Mouse (Mus musculus) stomach, postnatal 0 days (tissue): ENCODE data around the gene Oaz1. TPM values are rescaled to one million over a fixed set of nuclear protein-coding genes. Genes with fewer than 3 reads are reported as not detected.
A peak's percentile ranks its signal among the peaks of the same experiment; 100 is the strongest.
"Not testable (repeated sequence)": the region's sequence is repeated elsewhere in the genome, so short reads cannot be mapped to it uniquely, and the experiment has no call there.

ENCODE experiments used
- ATAC-seq: fragments of 200-750 bp; cut with Nextera tagmentation; 2 replicates; pipeline ENCODE4 v1.8.0; 2017; ENCODE audit not compliant: low FRiP score, low TSS enrichment
- DNase-seq: peaks from one replicate; pipeline ENCODE4 v3.0.0-alpha.2; 2016; ENCODE audit warnings: low spot score
- H3K27ac ChIP-seq: fragments of 300-500 bp; sonication (generic); replicated peaks from 2 replicates; pipeline ENCODE4 v1.5.1; 2014; ENCODE audit warnings: mild to moderate bottlenecking, control low read depth
- H3K27me3 ChIP-seq: fragments of 300-500 bp; sonication (generic); 2 replicates; pipeline ENCODE4 v1.6.1; 2014; ENCODE audit warnings: low read length; ENCODE audit not compliant: control insufficient read depth, insufficient read depth
- H3K36me3 ChIP-seq: fragments of 300-500 bp; sonication (generic); 2 replicates; pipeline ENCODE4 v1.6.1; 2014; ENCODE audit warnings: low read length, mixed read lengths; ENCODE audit not compliant: control insufficient read depth, insufficient read depth
- H3K4me1 ChIP-seq: fragments of 300-500 bp; sonication (generic); replicated peaks from 2 replicates; pipeline ENCODE4 v1.6.1; 2014; ENCODE audit warnings: antibody characterized with exemption; ENCODE audit not compliant: control insufficient read depth, insufficient read depth
- H3K4me2 ChIP-seq: fragments of 300-500 bp; sonication (generic); replicated peaks from 2 replicates; pipeline ENCODE4 v1.6.1; 2014; ENCODE audit warnings: low read depth, mild to moderate bottlenecking, control low read depth, moderate library complexity
- H3K4me3 ChIP-seq: fragments of 300-500 bp; sonication (generic); 2 replicates; pipeline ENCODE4 v1.5.1; 2014; ENCODE audit warnings: low read depth, low read length, control low read depth
- H3K9ac ChIP-seq: fragments of 300-500 bp; sonication (generic); 2 replicates; pipeline ENCODE4 v1.6.1; 2014; ENCODE audit warnings: mild to moderate bottlenecking, low read length, control low read depth, mixed read lengths
- H3K9me3 ChIP-seq: fragments of 300-500 bp; sonication (generic); 2 replicates; pipeline ENCODE4 v1.6.1; 2016; ENCODE audit warnings: low read length; ENCODE audit not compliant: control insufficient read depth
- CTCF ChIP-seq: IDR thresholded peaks from 2 replicates; pipeline ENCODE4 v1.5.1; 2016; ENCODE audit warnings: antibody characterized with exemption, low read depth, mild to moderate bottlenecking, moderate library complexity
- EP300 ChIP-seq: optimal IDR thresholded peaks from 2 replicates; pipeline ENCODE3; 2016; ENCODE audit warnings: antibody characterized with exemption
- WGBS: fragments of 180-500 bp; shearing (Covaris S2); extraction: QIAGEN DNeasy Blood & Tissue Kit; methylation state at CpG from one replicate; pipeline ENCODE4 v1.1.7; 2014; 5-methylcytosine and 5-hydroxymethylcytosine counted together
- polyA plus RNA-seq: library from polyadenylated mRNA; unstranded; fragments of >200 nt; fragmentation: Nextera tagmentation; extraction: Ambion mirVana; gene quantifications from 2 replicates; pipeline ENCODE4 v1.2.1, GENCODE M21; 2015

Oaz1 gene
- polyA plus RNA-seq, 1 experiment from 2014 or later: 1,070 TPM

GRCm38 (mm10) chr10:80817955-80818354 lies 8.5 kb upstream of the Oaz1 start:
- not testable (repeated sequence) for H3K27ac ChIP-seq, ATAC-seq, H3K4me3 ChIP-seq, H3K4me1 ChIP-seq, H3K9me3 ChIP-seq, H3K36me3 ChIP-seq, H3K4me2 ChIP-seq, DNase-seq, H3K9ac ChIP-seq, H3K27me3 ChIP-seq
- 80% methylated on average over 7 of the region's 7 CpGs for WGBS
- TF ChIP-seq CTCF: peak; percentile 60

GRCm38 (mm10) chr10:80818599-80819281 lies 7.7 kb upstream of the Oaz1 start:
- Histone ChIP-seq H3K9me3 (no peaks in the 10 kb centered on the region), H3K36me3 (no peaks in the 10 kb centered on the region), H3K27ac (no peak overlapping the region), H3K27me3 (no peaks in the 10 kb centered on the region), H3K4me3 (no peak overlapping the region), H3K4me2 (no peak overlapping the region), H3K4me1 (no peaks in the 10 kb centered on the region), H3K9ac (no peak overlapping the region)
- no peak for TF ChIP-seq EP300
- TF ChIP-seq CTCF: no peak
- no peak for DNase-seq
- WGBS: 45% methylated on average over 6 of the region's 6 CpGs
- ATAC-seq: no peak

GRCm38 (mm10) chr10:80819406-80819805 lies 7.0 kb upstream of the Oaz1 start:
- no peak overlapping the region for H3K27ac ChIP-seq

GRCm38 (mm10) chr10:80821991-80822390 lies 4.5 kb upstream of the Oaz1 start:
- Histone ChIP-seq H3K27me3 (no peaks in the 10 kb centered on the region), H3K9me3 (no peaks in the 10 kb centered on the region), H3K36me3 (no peaks in the 10 kb centered on the region), H3K4me2 (no peak overlapping the region), H3K4me3 (no peak overlapping the region), H3K27ac (no peak overlapping the region), H3K9ac (no peak overlapping the region), H3K4me1 (no peaks in the 10 kb centered on the region)
- TF ChIP-seq CTCF (peak; percentile 71), EP300 (no peak)
- WGBS: 39% methylated on average over 2 of the region's 2 CpGs
- ATAC-seq (no peak), DNase-seq (no peak)

More at GRCm38 (mm10) chr10:80819406-80819805, 7.0 kb upstream of the Oaz1 start:
- Histone ChIP-seq H3K4me2 (no peak overlapping the region), H3K27me3 (no peaks in the 10 kb centered on the region), H3K4me3 (no peak overlapping the region), H3K9me3 (no peaks in the 10 kb centered on the region), H3K4me1 (no peaks in the 10 kb centered on the region), H3K36me3 (no peaks in the 10 kb centered on the region), H3K9ac (no peak overlapping the region)
- no peak for TF ChIP-seq EP300
- no peak for TF ChIP-seq CTCF
- 33% methylated on average over 3 of the region's 3 CpGs for WGBS
- DNase-seq (no peak), ATAC-seq (no peak)

- Histone ChIP-seq H3K4me3 (no peak overlapping the region), H3K4me1 (no peaks in the 10 kb centered on the region), H3K4me2 (no peak overlapping the region), H3K27ac (no peak overlapping the region), H3K9me3 (no peaks in the 10 kb centered on the region), H3K27me3 (no peaks in the 10 kb centered on the region), H3K36me3 (no peaks in the 10 kb centered on the region), H3K9ac (no peak overlapping the region)
- TF ChIP-seq EP300: no peak
- TF ChIP-seq CTCF: no peak
- no peak for ATAC-seq
- WGBS: 82% methylated on average over 5 of the region's 5 CpGs
- DNase-seq: no peak
These were observed 3.9 kb upstream of the Oaz1 start for GRCm38 (mm10) chr10:80822528-80822927.

GRCm38 (mm10) chr10:80823316-80823715 lies 3.1 kb upstream of the Oaz1 start:
- no peak overlapping the region for H3K27ac ChIP-seq
- no peaks in the 10 kb centered on the region for H3K9me3 ChIP-seq
- no peak for ATAC-seq
- no peaks in the 10 kb centered on the region for H3K36me3 ChIP-seq
- H3K9ac ChIP-seq: no peak overlapping the region
- H3K4me3 ChIP-seq: no peak overlapping the region
- peak; percentile 34 for TF ChIP-seq CTCF
- TF ChIP-seq EP300: no peak
- 90% methylated on average over 1 of the region's 1 CpGs for WGBS
- no peak for DNase-seq
- H3K4me1 ChIP-seq: peaks cover 3% of the 10 kb centered on the region; the same call in 1 of the 2 replicates
- H3K27me3 ChIP-seq: no peaks in the 10 kb centered on the region
- no peak overlapping the region for H3K4me2 ChIP-seq
